Mouse (Mus musculus) embryo, embryonic 10.5 days (tissue): ENCODE measurements around the gene Gpr146.
"Not testable (repeated sequence)": the region's sequence is repeated elsewhere in the genome, so short reads cannot be mapped to it uniquely, and the experiment has no call there.

ENCODE experiments used
- DNase-seq: peaks from one replicate; pipeline ENCODE4 v3.0.0-alpha.2; 2015; ENCODE audit warnings: low spot score

Gene Gpr146

DNA sequence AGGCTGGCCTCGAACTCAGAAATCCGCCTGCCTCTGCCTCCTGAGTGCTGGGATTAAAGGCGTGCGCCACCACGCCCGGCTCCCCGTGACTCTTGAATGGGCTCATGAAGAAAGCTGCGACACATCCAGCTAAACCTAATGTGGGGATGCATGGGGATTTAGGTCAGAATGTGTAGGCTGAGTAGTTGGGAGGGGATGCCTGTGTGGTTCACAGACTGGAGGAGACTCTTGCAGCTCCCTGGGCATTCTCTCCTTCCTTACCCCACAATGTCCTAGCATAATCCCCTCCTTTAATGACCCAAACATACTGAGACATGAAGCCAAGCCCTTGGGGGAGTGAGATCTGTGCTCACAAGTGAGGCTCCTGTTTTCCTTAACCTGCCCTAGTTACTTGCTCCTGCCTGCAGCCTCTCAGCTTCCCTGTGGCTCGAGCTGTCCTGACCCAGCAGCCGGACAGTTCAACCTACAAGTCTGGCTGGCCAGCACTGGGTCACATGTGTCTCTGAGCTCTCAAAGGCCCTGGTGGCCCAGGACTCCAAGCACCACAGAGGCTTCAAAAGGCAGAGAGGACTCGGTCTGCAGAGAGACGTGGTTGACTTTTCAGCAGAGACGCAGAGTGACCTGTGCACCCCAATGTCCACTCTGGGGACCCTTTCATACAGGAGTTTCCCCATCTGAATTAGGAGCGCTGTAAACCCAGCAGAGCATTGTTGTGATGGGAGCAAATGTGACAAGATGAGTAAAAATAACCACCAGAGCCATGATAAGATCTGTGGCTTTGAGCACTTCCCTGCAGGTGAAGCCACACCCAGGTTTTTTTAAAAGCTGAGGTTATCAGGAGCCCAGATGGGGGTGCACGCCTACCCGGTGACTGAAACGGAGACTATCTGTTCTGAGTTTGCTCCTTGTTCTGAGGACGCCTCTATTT, 4.4 kb downstream of the Gpr146 start:
- DNase-seq = no peak

DNA sequence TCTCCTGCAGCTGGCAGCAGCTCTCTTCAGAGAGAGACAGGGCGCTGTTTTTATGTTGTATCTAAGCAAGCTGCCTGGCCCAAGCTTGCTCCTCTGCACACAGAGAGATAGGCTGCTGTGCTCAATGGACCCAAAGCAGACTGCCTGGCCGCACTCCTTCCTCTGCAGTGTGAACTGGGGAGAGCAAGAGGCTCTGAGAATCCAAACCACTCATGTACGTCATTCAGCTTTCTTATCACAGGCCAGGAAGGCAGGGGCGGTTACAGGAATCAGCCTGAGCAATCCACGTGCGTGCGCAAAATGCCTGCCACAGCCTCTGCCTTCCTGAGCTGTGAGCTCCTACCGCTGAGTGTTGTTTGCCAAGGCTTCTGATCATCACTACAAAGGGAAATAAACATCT, 5.3 kb downstream of the Gpr146 start:
- no peak for DNase-seq

DNA sequence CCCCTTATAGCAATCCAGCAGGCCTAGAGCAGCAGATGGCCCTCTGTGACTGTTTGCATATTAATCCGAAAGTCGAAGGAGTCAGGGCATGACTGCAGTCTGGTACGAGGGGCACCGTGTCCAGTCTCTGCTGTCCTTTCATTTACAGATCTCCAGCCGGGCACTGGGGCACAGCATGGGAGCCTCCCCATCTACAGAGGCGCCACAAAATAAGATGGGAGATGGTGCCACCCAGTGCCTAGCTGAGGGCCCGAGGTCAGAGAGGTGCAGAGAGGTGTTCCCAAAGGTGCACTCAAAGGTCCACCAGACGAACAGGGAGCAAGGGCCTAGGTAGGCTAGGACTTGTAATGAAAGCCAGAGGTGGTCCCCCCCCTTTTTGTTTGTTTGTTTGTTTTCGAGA, 5.7 kb downstream of the Gpr146 start:
- no peak for DNase-seq

DNA sequence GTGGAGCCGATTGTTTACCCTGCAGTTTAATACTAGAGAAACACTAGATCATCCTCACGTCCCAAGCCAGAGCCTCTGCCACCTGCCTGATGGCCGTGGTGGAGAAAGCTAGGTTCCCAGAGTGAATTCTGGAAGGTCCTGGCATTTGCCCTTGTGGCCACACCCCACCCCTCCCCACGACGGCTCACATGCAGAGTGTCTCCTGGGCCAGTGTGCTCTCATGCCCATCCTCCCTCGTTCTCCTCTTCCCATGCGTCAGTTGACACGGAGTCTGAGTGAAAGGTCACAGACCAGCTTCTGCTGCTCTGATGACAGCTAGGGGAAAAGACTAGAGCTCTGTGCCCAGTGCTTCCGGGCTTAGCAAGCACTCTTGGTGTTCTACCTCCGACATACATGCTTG, 7.0 kb downstream of the Gpr146 start:
- DNase-seq = no peak

GRCm38 (mm10) chr5:139386047-139386446, 8.6 kb downstream of the Gpr146 start:
- no peak for DNase-seq

- DNase-seq = no peak
Observed at GRCm38 (mm10) chr5:139387329-139388194, 10.1 kb downstream of the Gpr146 start.

DNA sequence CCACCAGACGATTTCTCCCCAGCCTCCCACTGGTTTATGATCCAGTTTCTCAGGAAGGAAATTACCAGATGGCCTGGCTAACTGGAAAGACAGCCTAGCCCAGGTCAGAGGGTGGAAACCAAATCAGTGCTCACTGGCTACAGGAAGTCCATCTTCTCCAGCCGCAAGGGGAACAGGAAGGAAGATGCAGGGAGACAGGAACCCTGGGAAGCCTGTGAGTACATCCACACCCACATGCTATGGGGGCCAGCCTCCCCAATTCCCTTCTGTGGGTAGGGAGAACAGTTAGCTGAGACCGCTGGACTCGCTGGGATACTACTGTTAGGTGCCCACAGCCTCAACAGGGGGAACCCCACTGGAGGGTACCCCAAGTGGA, 10.7 kb downstream of the Gpr146 start:
- no peak for DNase-seq

- no peak for DNase-seq
Observed at GRCm38 (mm10) chr5:139388694-139389675, 11.5 kb downstream of the Gpr146 start.

DNA sequence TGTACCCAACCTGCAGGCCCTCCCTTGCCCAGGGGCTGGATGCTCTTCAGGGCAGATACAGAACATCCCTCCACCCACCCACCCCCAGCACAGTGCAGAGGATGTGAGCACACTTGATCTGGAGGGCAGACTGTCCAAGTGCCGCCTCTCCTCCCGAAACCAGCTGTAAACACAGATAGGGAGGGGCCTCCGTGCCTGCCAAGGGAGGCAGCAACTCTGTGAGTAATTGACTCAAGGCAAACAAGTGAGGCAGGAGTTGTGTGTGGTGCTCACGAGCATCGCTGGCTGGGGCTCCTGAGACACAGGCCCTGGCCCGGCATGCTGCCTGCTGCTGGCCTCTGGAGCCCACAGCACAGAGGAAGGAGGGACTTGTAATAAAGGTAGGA, 12.2 kb downstream of the Gpr146 start:
- DNase-seq = no peak

DNA sequence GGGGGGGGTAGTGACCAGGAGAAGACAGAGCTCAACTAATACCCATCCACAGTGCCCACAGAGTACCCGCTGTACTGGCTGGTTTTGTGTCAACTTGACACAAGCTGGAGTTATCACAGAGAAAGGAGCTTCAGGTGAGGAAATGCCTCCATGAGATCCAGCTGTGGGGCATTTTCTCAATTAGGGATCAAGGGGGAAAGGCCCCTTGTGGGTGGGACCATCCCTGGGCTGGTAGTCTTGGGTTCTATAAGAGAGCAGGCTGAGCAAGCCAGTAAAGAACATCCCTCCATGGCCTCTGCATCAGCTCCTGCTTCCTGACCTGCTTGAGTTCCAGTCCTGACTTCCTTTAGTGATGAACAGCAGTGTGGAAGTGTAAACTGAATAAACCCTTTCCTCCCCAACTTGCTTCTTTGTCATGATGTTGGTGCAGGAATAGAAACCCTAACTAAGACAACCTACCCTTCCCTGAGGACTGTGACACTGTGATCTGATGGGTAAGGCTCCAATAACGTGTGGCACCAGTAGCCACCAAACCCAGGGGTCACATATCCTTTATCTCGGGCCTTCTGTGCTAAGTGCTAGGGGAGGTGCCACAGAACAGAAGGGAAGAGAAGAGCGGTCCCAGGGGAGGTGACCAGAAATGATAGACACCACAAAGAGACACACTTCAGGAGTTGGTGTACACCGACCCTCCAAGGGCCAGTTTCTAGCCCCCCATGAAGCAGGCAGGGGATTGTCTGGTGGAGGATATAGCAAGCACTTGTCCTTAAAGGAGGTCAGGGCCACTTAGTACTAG, 13.0 kb downstream of the Gpr146 start:
- not testable (repeated sequence) for DNase-seq

GRCm38 (mm10) chr5:139391309-139391990, 14.0 kb downstream of the Gpr146 start:
- DNase-seq = no peak

DNA sequence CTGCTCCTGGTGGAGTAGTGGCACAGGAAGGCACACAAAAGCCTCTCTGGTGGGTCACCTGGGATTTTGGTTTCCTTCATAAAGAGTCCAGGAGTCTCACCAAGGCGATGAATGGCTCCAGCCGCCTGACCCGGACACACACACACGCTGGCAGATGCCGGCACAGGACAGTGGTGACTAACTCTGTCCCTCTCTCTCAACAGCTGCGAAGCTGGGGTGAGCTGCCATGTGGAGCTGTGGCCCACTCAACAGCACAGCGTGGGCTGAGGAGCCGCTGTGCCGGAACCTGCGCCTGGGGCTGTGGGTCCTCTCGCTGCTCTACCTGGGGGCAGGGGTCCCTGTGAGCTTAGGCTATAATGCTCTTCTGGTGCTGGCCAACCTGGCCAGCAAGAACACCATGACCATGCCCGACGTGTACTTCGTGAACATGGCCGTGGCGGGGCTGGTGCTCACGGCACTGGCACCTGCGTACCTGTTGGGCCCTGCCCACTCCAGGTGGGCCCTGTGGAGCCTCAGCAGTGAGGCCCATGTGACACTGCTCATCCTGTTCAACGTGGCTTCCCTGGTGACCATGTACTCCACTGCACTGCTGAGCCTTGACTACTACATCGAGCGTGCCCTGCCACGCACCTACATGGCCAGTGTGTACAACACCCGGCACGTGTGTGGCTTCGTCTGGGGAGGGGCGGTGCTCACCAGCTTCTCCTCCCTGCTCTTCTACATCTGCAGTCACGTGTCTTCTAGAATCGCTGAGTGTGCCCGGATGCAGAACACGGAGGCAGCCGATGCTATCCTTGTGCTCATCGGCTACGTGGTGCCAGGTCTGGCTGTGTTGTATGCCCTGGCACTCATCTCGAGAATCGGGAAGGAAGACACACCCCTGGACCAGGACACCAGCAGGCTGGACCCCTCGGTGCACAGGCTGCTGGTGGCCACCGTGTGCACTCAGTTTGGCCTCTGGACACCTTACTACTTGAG, 15.0 kb downstream of the Gpr146 start:
- no peak for DNase-seq

DNA sequence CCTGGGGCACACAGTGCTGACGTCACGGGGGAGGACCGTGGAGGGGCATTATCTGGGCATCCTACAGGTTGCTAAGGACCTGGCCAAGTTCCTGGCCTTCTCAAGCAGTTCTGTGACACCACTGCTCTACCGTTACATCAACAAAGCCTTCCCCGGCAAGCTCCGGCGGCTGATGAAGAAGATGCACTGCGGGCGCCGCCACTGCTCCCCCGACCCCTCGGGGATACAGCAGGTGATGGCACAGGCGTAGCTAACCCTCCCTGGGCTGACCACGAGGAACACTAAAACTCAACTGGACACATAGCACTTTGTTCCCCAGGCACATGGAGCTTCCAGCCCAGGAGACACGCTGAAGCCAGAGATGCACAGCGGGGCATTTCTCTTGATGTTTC, 15.7 kb downstream of the Gpr146 start:
- no peak for DNase-seq

DNA sequence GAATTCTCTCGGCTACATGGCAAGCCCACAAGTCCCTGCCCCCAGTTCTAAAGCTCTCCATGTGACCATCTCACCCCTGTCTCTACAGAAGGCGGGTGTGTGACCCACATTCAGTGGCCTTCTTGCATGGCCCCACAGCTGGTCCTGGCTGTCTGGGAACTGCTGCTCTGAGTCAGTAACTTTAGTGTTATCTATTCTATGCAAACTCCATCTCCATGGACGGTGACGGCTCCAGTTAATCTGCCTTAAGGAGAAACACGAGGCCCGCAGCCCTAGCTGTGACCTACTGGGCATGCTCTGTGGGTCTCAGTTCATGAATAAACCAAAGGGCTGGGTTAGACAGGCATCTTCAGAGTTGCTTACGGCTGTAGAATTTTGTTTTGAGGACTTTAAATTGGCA, 16.9 kb downstream of the Gpr146 start:
- no peak for DNase-seq

- no peak for DNase-seq
Observed at GRCm38 (mm10) chr5:139395528-139395927, 18.0 kb downstream of the Gpr146 start.

GRCm38 (mm10) chr5:139397359-139397916, 19.9 kb downstream of the Gpr146 start:
- no peak for DNase-seq

GRCm38 (mm10) chr5:139397959-139398753, 20.7 kb downstream of the Gpr146 start:
- DNase-seq = peak; percentile 87

- no peak for DNase-seq
Observed at GRCm38 (mm10) chr5:139398786-139399185, 21.3 kb downstream of the Gpr146 start.
